Mouse (Mus musculus) small intestine, adult 2 months (tissue): ENCODE measurements around the gene Rpl18.

Source experiments
- CTCF ChIP-seq: fragments of 200-500 bp; IDR thresholded peaks from 2 replicates; pipeline ENCODE4 v1.5.1; 2012; ENCODE audit warnings: low read depth, mild to moderate bottlenecking, control low read depth, inconsistent platforms, low read length, moderate library complexity, mixed read lengths; ENCODE audit not compliant: insufficient replicate concordance, insufficient read length; ENCODE audit errors: extremely low read depth
- POLR2A ChIP-seq: fragments of 200-500 bp; IDR thresholded peaks from 2 replicates; pipeline ENCODE4 v1.6.1; 2012; ENCODE audit warnings: low read depth, mild to moderate bottlenecking, control low read depth, inconsistent platforms, low read length, moderate library complexity

DNA sequence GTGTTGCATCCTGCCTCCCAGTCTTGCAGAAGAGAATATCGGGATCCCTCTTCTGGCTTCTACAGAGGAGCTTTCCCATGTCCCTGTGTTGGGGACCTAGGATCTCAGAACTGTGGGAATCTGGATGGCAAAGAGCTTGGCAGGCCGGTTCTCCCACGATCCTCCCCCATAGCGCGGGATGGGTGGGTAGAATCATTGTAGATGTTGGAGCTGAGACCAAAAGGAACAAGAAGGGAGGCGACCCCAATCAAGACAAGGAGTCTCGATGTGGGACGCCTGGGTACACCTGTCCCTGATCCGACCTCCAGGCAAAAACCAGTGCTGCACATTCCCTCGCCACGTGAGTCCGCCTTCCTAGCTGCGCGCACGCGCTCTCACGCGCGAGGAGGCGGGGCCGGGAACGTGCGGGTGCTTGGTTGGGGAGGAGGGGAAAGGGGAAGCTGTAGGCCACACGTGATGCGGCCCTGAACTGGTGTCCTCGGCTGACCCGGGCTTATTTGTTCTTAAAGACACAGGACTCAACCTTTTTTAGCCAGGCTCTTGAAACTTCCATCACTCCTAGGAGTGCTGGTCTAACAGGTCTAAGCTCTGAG is 7.8 kb upstream of the Rpl18 start:
- peak; percentile 52; the same call in 1 of the 2 replicates for TF ChIP-seq POLR2A
- TF ChIP-seq CTCF = no peak
